Mouse (Mus musculus) myocyte (in vitro differentiated cells): ENCODE results near the gene Isoc2a. TPM values are rescaled to one million over a fixed set of nuclear protein-coding genes. Genes with fewer than 3 reads are reported as not detected.
A peak's percentile ranks its signal among the peaks of the same experiment; 100 is the strongest.

Experiments
- H3K27me3 ChIP-seq: one replicate; pipeline ENCODE4 v1.6.1; 2011; ENCODE audit not compliant: control insufficient read depth, insufficient read depth, insufficient read length
- H3K36me3 ChIP-seq: one replicate; pipeline ENCODE4 v1.6.1; 2011; ENCODE audit not compliant: control insufficient read depth, insufficient read depth
- H3K4me2 ChIP-seq: one replicate; pipeline ENCODE4 v1.6.1; 2011; ENCODE audit warnings: low read depth, control low read depth
- H3K4me3 ChIP-seq: one replicate; pipeline ENCODE4 v1.5.1; 2011; ENCODE audit warnings: mild to moderate bottlenecking, control low read depth, moderate library complexity
- H3K79me2 ChIP-seq: one replicate; pipeline ENCODE4 v1.6.1; 2011; ENCODE audit not compliant: control insufficient read depth, insufficient read depth
- H3ac ChIP-seq: one replicate; pipeline ENCODE4 v1.6.1; 2011; ENCODE audit not compliant: control insufficient read depth, insufficient read length
- CEBPB ChIP-seq: IDR thresholded peaks from 2 replicates; pipeline ENCODE4 v1.6.1; 2011; ENCODE audit warnings: mild to moderate bottlenecking, moderate library complexity; ENCODE audit not compliant: poor library complexity, insufficient read depth, severe bottlenecking
- E2F4 ChIP-seq: IDR thresholded peaks from one replicate; pipeline ENCODE4 v1.6.1; 2011; ENCODE audit warnings: mild to moderate bottlenecking, control low read depth, moderate library complexity; ENCODE audit not compliant: insufficient read depth
- MAX ChIP-seq: IDR thresholded peaks from one replicate; pipeline ENCODE4 v1.6.1; 2011; ENCODE audit warnings: low read depth, mild to moderate bottlenecking, control low read depth
- MYOD1 ChIP-seq, 3 experiments: IDR thresholded peaks; one replicate each; pipeline ENCODE4 v1.6.1; 2011; ENCODE audit warnings: control low read depth in 2 of 3, low read depth in 2 of 3, mild to moderate bottlenecking in 2 of 3, moderate library complexity in 1 of 3; ENCODE audit not compliant: insufficient read length in 2 of 3, control insufficient read depth in 1 of 3
- MYOG ChIP-seq, 3 experiments: IDR thresholded peaks; one replicate each; pipeline ENCODE4 v1.6.1; 2011; ENCODE audit warnings: control low read depth in 2 of 3, low read depth in 2 of 3, mild to moderate bottlenecking in 2 of 3; ENCODE audit not compliant: insufficient read length in 2 of 3, control insufficient read depth in 1 of 3, insufficient read depth in 1 of 3
- POLR2A ChIP-seq: IDR thresholded peaks from one replicate; pipeline ENCODE4 v1.6.1; 2011; ENCODE audit warnings: low read depth, mild to moderate bottlenecking, control low read depth, moderate library complexity; ENCODE audit not compliant: insufficient read length
- POLR2AphosphoS2 ChIP-seq: IDR thresholded peaks from one replicate; pipeline ENCODE4 v1.6.1; 2011; ENCODE audit warnings: low read depth, control low read depth; ENCODE audit not compliant: insufficient read length
- REST ChIP-seq: IDR thresholded peaks from one replicate; pipeline ENCODE4 v1.6.1; 2011; ENCODE audit warnings: mild to moderate bottlenecking, control low read depth, moderate library complexity; ENCODE audit not compliant: insufficient read depth, insufficient read length
- SRF ChIP-seq: IDR thresholded peaks from one replicate; pipeline ENCODE4 v1.6.1; 2011; ENCODE audit warnings: low read depth; ENCODE audit not compliant: control insufficient read depth, insufficient read length
- TCF12 ChIP-seq: IDR thresholded peaks from one replicate; pipeline ENCODE4 v1.6.1; 2011; ENCODE audit warnings: mild to moderate bottlenecking, control low read depth; ENCODE audit not compliant: poor library complexity, insufficient read depth, severe bottlenecking
- TCF3 ChIP-seq: IDR thresholded peaks from one replicate; pipeline ENCODE4 v1.6.1; 2011; ENCODE audit warnings: low read depth, control low read depth; ENCODE audit not compliant: insufficient read length
- USF1 ChIP-seq: IDR thresholded peaks from one replicate; pipeline ENCODE4 v1.6.1; 2011; ENCODE audit warnings: low read depth, mild to moderate bottlenecking, control low read depth, moderate library complexity
- polyA plus RNA-seq: library from polyadenylated mRNA; unstranded; fragments of >200 nt; fragmentation: generic; extraction: Trizol; gene quantifications from one replicate; pipeline ENCODE4 v1.2.1, GENCODE M21; 2012; ENCODE audit warnings: missing spikeins

Isoc2a gene
- polyA plus RNA-seq, 1 experiment, result 3.3 TPM

GRCm38 (mm10) chr7:4936832-4937231 is 59.9 kb downstream of the Isoc2a start:
- Histone ChIP-seq H3K27me3 (no peaks in the 10 kb centered on the region), H3K36me3 (no peaks in the 10 kb centered on the region), H3ac (no peak overlapping the region), H3K4me3 (no peak overlapping the region), H3K79me2 (no peaks in the 10 kb centered on the region), H3K4me2 (no peak overlapping the region)
- TF ChIP-seq MAX (no peak), MYOD1 (IDR thresholded peaks at IDR 0.05; ENCODE audit: control insufficient read depth in 1 of 3, insufficient read length in 2 of 3, low read depth in 2 of 3) (peak in 1 of 3 experiments; percentile 20), E2F4 (no peak), MYOG (IDR thresholded peaks at IDR 0.05; ENCODE audit: control insufficient read depth in 1 of 3, insufficient read depth in 1 of 3, insufficient read length in 2 of 3, low read depth in 2 of 3) (peak in 1 of 3 experiments; percentile 5), SRF (no peak), POLR2AphosphoS2 (no peak), CEBPB (no peak), TCF3 (no peak), TCF12 (no peak), REST (no peak), USF1 (no peak)

DNA sequence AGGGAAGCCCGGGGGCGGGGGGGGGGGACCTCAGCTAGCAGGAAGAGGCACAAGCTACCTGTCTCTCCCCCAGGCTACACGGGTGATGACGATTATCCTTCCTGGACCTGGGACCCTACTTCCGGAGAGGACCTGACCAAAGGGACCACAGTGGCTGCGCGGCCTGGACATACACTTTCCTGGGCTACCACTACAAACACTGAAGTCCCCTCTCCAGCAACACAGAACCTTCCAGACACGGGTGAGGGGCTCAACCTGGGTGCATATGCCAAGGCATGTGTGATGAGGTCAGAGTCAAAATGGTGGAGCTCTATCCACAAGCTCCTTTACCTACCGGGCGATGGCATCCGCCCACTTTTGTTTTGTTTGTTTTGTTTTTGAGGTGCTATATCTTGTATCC is 60.4 kb downstream of the Isoc2a start:
- no peak for TF ChIP-seq MYOG (IDR thresholded peaks at IDR 0.05; ENCODE audit: control insufficient read depth in 1 of 3, insufficient read depth in 1 of 3, insufficient read length in 2 of 3, low read depth in 2 of 3)
- Histone ChIP-seq H3ac (no peak overlapping the region), H3K79me2 (no peaks in the 10 kb centered on the region), H3K4me2 (no peak overlapping the region), H3K36me3 (no peaks in the 10 kb centered on the region), H3K27me3 (no peaks in the 10 kb centered on the region), H3K4me3 (no peak overlapping the region)

DNA sequence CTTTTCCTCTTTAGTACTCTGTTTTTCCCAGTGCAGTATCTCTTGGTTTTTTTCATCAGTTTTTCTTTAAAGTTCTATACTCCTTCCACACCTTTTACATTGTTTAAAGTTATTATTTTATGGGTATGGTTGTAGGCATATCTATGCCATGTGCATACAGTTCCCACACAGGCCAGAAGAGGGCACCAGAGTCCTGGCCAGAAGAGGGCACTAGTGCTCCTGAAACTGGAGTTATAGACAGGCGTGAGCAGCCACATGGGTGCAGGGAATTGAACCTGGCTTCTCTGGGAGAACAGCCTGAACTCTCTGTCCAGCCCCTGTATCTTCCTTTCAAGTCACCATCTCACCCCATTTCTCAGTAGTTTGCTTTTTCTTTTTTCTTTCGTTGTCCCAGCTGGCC is 61.5 kb downstream of the Isoc2a start:
- no peak overlapping the region for H3ac ChIP-seq
- no peaks in the 10 kb centered on the region for H3K36me3 ChIP-seq
- no peaks in the 10 kb centered on the region for H3K79me2 ChIP-seq
- H3K27me3 ChIP-seq, result no peaks in the 10 kb centered on the region
- TF ChIP-seq MYOG (IDR thresholded peaks at IDR 0.05; ENCODE audit: control insufficient read depth in 1 of 3, insufficient read depth in 1 of 3, insufficient read length in 2 of 3, low read depth in 2 of 3), result no peak
- H3K4me3 ChIP-seq, result no peak overlapping the region
- H3K4me2 ChIP-seq, result no peak overlapping the region

DNA sequence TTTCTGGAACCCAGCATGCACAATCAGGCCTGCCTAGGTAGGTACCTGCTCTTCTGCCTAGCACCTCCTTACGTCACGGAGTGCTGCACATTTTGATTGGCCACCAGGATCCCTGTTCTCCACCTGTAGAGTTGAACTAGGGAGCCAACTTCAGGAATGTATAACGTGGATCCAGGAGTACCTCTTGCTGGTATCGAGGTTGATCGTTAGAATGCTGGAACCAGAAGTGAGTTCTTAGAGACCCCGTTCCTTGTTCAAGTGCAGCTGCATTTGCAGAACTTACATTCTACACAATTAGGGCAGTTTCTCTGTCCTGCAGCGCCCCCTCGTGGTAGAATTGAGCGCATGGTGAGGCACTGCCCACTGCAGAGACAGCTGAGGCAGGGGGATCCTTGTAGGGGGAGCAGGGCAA is 63.1 kb downstream of the Isoc2a start:
- Histone ChIP-seq H3K4me2 (no peak overlapping the region), H3K36me3 (no peaks in the 10 kb centered on the region), H3K79me2 (no peaks in the 10 kb centered on the region), H3ac (no peak overlapping the region), H3K27me3 (no peaks in the 10 kb centered on the region), H3K4me3 (no peak overlapping the region)
- TF ChIP-seq SRF (no peak), USF1 (no peak), POLR2A (no peak), REST (no peak), CEBPB (no peak), MAX (no peak), TCF12 (no peak), POLR2AphosphoS2 (no peak), MYOG (IDR thresholded peaks at IDR 0.05; ENCODE audit: control insufficient read depth in 1 of 3, insufficient read depth in 1 of 3, insufficient read length in 2 of 3, low read depth in 2 of 3) (no peak), E2F4 (no peak), MYOD1 (IDR thresholded peaks at IDR 0.05; ENCODE audit: control insufficient read depth in 1 of 3, insufficient read length in 2 of 3, low read depth in 2 of 3) (no peak), TCF3 (no peak)

DNA sequence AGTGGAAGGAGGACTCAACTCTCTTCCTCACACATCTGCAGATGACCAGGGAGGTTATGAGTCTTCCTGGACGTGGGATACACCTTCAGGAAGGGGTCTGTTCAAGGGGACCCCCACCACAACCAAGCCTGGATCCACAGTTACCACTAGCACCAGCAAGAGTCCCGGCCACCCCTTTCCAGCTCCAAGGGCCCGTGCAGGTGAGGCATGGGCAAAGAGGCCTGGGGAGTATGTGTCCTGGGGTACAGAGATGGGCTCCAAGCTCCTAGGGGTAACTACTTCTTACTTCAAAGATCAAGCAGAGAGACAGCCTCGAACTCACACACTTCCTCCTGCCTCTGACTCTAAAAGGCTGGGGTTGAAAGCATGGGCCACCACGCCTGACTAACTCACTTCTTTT is 65.7 kb downstream of the Isoc2a start:
- no peak overlapping the region for H3K4me3 ChIP-seq
- H3K27me3 ChIP-seq, result no peaks in the 10 kb centered on the region
- no peaks in the 10 kb centered on the region for H3K79me2 ChIP-seq
- TF ChIP-seq TCF3, result no peak
- no peak for TF ChIP-seq MAX
- TF ChIP-seq E2F4, result no peak
- TF ChIP-seq MYOD1 (IDR thresholded peaks at IDR 0.05; ENCODE audit: control insufficient read depth in 1 of 3, insufficient read length in 2 of 3, low read depth in 2 of 3), result no peak
- no peak for TF ChIP-seq TCF12
- no peak for TF ChIP-seq POLR2A
- no peaks in the 10 kb centered on the region for H3K36me3 ChIP-seq
- no peak overlapping the region for H3ac ChIP-seq
- no peak overlapping the region for H3K4me2 ChIP-seq
